In the genomic region with DNA sequence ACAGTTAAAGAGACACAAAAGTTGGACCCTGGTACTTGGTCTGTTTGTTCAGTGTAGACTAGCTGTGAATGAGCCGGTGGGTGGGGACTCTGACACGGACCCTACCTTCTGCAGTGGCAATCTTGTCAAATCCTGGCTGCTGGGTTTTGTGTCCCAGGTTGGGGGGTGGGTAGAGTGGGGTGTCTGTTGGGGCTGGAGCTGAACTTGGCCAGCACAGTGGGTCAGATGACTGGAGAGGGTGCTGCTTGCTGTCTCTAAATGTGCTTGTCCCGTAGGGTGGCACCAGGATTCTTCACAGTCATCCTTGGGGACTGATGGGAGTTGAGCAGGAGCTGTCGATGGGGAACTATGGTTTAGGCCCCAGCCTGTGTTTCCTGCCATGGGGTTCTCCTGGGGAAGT, we compare ENCODE assay signal across 11 mouse cellular contexts. TPM values are rescaled to one million over a fixed set of nuclear protein-coding genes. Genes with fewer than 3 reads are reported as not detected.
DNase-seq lines count a peak whose midpoint lies in the region; ATAC-seq and TF ChIP-seq lines count a peak whose summit lies in the region.
"Had no signal": no experiment of that assay in that cellular context is flagged by ENCODE, and none has a peak within 500 bp of the region (broad histone marks: within the 10 kb centered on the region; RNA-seq: fewer than 3 reads in every experiment).

No protein-coding gene starts in this region.

- no peak overlapping the region for H3K4me2 ChIP-seq in hindbrain, embryonic 16.5 days (ENCODE audit: low read length)
- H3K4me2 ChIP-seq in forebrain, embryonic 15.5 days (replicated peaks) = no peak overlapping the region
- H3K4me2 ChIP-seq in liver, embryonic 13.5 days = peak overlapping the region; percentile 79

- peaks cover 56% of the 10 kb centered on the region for H3K36me3 ChIP-seq in hindbrain, embryonic 10.5 days
- H3K36me3 ChIP-seq in hindbrain, embryonic 16.5 days (ENCODE audit: control insufficient read depth, insufficient read depth, low read length) = 0 out of 2 replicates have a peak, but pooled peaks cover 2% of the 10 kb centered on the region
- H3K36me3 ChIP-seq in MEL (ENCODE audit: control insufficient read depth in 1 of 2, insufficient read depth in 2 of 2, low read length in 2 of 2) = peaks cover 7 to 33% of the 10 kb centered on the region in 2 experiments; a peak in 3 of 4 replicates
- H3K36me3 ChIP-seq in forebrain, embryonic 15.5 days = no peaks in the 10 kb centered on the region
- H3K36me3 ChIP-seq in liver, embryonic 13.5 days = peaks cover 67% of the 10 kb centered on the region

- no peak for ATAC-seq in hindbrain, embryonic 16.5 days
- ATAC-seq in forebrain, embryonic 15.5 days (replicated peaks) = no peak
- ATAC-seq in liver, embryonic 13.5 days (ENCODE audit: low read depth) = no peak

- peaks cover 21% of the 10 kb centered on the region for H3K27me3 ChIP-seq in hindbrain, embryonic 10.5 days (ENCODE audit: insufficient read depth, poor library complexity, severe bottlenecking)
- H3K27me3 ChIP-seq in hindbrain, embryonic 16.5 days (replicated peaks; ENCODE audit: control insufficient read depth, insufficient read depth, low read length) = peaks cover 3% of the 10 kb centered on the region
- no peaks in the 10 kb centered on the region for H3K27me3 ChIP-seq in MEL (ENCODE audit: control insufficient read depth in 1 of 2, insufficient read depth in 2 of 2, low read length in 2 of 2)
- peaks cover 9% of the 10 kb centered on the region; the same call in 1 of the 2 replicates for H3K27me3 ChIP-seq in forebrain, embryonic 15.5 days
- H3K27me3 ChIP-seq in liver, embryonic 13.5 days = no peaks in the 10 kb centered on the region

- 78% methylated on average over 4 of the region's 4 CpGs for WGBS in hindbrain, embryonic 10.5 days
- 83% methylated on average over 4 of the region's 4 CpGs for WGBS in hindbrain, embryonic 16.5 days
- 72% methylated on average over 4 of the region's 4 CpGs for WGBS in forebrain, embryonic 15.5 days
- WGBS in liver, embryonic 13.5 days (ENCODE audit: insufficient replicate concordance) = 37% methylated on average over 4 of the region's 4 CpGs

- H3K4me3 ChIP-seq in hindbrain, embryonic 10.5 days = peak overlapping the region; percentile 86
- no peak overlapping the region for H3K4me3 ChIP-seq in hindbrain, embryonic 16.5 days (ENCODE audit: low read length)
- H3K4me3 ChIP-seq in MEL (ENCODE audit: control insufficient read depth in 1 of 2, insufficient read depth in 1 of 2, low read depth in 2 of 2, low read length in 2 of 2) = peak overlapping the region; percentile 82 to 99; a peak in 3 of 4 replicates
- peak overlapping the region; percentile 70; the same call in 1 of the 2 replicates for H3K4me3 ChIP-seq in forebrain, embryonic 15.5 days
- H3K4me3 ChIP-seq in liver, embryonic 13.5 days (replicated peaks) = peak overlapping the region; percentile 97
- no peak overlapping the region for H3K4me3 ChIP-seq in left cerebral cortex, adult 2 months

- peaks cover 60% of the 10 kb centered on the region for H3K79me2 ChIP-seq in MEL (ENCODE audit: control insufficient read depth, insufficient read depth, low read length, poor library complexity)

- peaks cover 89% of the 10 kb centered on the region for H3K4me1 ChIP-seq in hindbrain, embryonic 10.5 days (replicated peaks)
- H3K4me1 ChIP-seq in hindbrain, embryonic 16.5 days (ENCODE audit: control insufficient read depth, insufficient read depth, low read depth, low read length) = peaks cover 45% of the 10 kb centered on the region
- H3K4me1 ChIP-seq in MEL (ENCODE audit: control insufficient read depth in 1 of 2, insufficient read depth in 2 of 2, low read length in 2 of 2) = peaks cover 6 to 47% of the 10 kb centered on the region in 2 experiments
- H3K4me1 ChIP-seq in forebrain, embryonic 15.5 days = peaks cover 68% of the 10 kb centered on the region
- H3K4me1 ChIP-seq in liver, embryonic 13.5 days (replicated peaks) = peaks cover 86% of the 10 kb centered on the region

- TF ChIP-seq RAD21 in MEL (IDR thresholded peaks at IDR 0.05; ENCODE audit: low read depth, low read length) = no peak

- TF ChIP-seq CTCF in MEL (IDR thresholded peaks at IDR 0.05 in 2 of 3, conservative IDR thresholded peaks at IDR 0.05 in 1 of 3; ENCODE audit: control insufficient read depth in 1 of 3, insufficient read depth in 1 of 3, low read depth in 2 of 3, low read length in 3 of 3, poor library complexity in 1 of 3, severe bottlenecking in 1 of 3) = no peak
- no peak for TF ChIP-seq CTCF in left cerebral cortex, adult 2 months (IDR thresholded peaks at IDR 0.05)

- intact Hi-C loops in left cerebral cortex, adult 2 months (cut with DNase I) = loop anchor here (5.0 kb wide), 1 partner anchor 148 kb away; no protein-coding TSS in a partner anchor

- TF ChIP-seq EP300 in MEL (IDR thresholded peaks at IDR 0.05; ENCODE audit: low read depth in 1 of 2, low read length in 2 of 2) = no peak

- H3K9ac ChIP-seq in hindbrain, embryonic 16.5 days (ENCODE audit: low read depth, low read length) = no peak overlapping the region
- peak overlapping the region; percentile 80 for H3K9ac ChIP-seq in MEL (ENCODE audit: control insufficient read depth, low read depth, low read length, poor library complexity, severe bottlenecking)
- no peak overlapping the region for H3K9ac ChIP-seq in forebrain, embryonic 15.5 days (replicated peaks)
- peak overlapping the region; percentile 98 for H3K9ac ChIP-seq in liver, embryonic 13.5 days

- H3K9me3 ChIP-seq in hindbrain, embryonic 10.5 days = no peaks in the 10 kb centered on the region
- no peaks in the 10 kb centered on the region for H3K9me3 ChIP-seq in hindbrain, embryonic 16.5 days (ENCODE audit: control insufficient read depth, low read length)
- H3K9me3 ChIP-seq in MEL (replicated peaks; ENCODE audit: insufficient read depth, low read length) = no peaks in the 10 kb centered on the region
- H3K9me3 ChIP-seq in forebrain, embryonic 15.5 days = no peaks in the 10 kb centered on the region
- no peaks in the 10 kb centered on the region for H3K9me3 ChIP-seq in liver, embryonic 13.5 days (replicated peaks)

- peak overlapping the region; percentile 45; the same call in 1 of the 2 replicates for H3K27ac ChIP-seq in hindbrain, embryonic 10.5 days
- no peak overlapping the region for H3K27ac ChIP-seq in hindbrain, embryonic 16.5 days (ENCODE audit: low read depth, low read length)
- no peak overlapping the region for H3K27ac ChIP-seq in MEL (ENCODE audit: control insufficient read depth, low read depth, low read length)
- no peak overlapping the region for H3K27ac ChIP-seq in forebrain, embryonic 15.5 days (replicated peaks)
- H3K27ac ChIP-seq in liver, embryonic 13.5 days = peak overlapping the region; percentile 100
- H3K27ac ChIP-seq in left cerebral cortex, adult 2 months = no peak overlapping the region

- no peak for DNase-seq in hindbrain, embryonic 10.5 days (ENCODE audit: low spot score)
- no peak for DNase-seq in MEL (ENCODE audit: low read depth, low spot score)
- DNase-seq in liver, embryonic 13.5 days = no peak
- no peak for DNase-seq in natural killer cell, adult 2 months (ENCODE audit: low spot score in 2 of 2)
- no peak for DNase-seq in left cerebral cortex, adult 2 months (ENCODE audit: extremely low spot score in 1 of 2, low spot score in 2 of 2)
- DNase-seq in right cerebral cortex, postnatal 14 days = no peak
- DNase-seq: adrenal gland, postnatal 14 days; kidney, adult 18-20 months; lung, adult 18-20 months had no signal

- no peak for TF ChIP-seq POLR2A in MEL (IDR thresholded peaks at IDR 0.05; ENCODE audit: control insufficient read depth in 1 of 2, insufficient read depth in 1 of 2, low read depth in 1 of 2, low read length in 2 of 2, poor library complexity in 1 of 2)

TF ChIP-seq in MEL, 35 proteins besides CTCF, POLR2A, EP300 and RAD21 (continues in another document):
- no peak for TF ChIP-seq GATA1 (IDR thresholded peaks at IDR 0.05; ENCODE audit: low read depth, low read length)
- TF ChIP-seq CHD2 (IDR thresholded peaks at IDR 0.05; ENCODE audit: low read length) = no peak
- TF ChIP-seq JUND (IDR thresholded peaks at IDR 0.05; ENCODE audit: low read depth, low read length) = no peak
- TF ChIP-seq MAFK (IDR thresholded peaks at IDR 0.05; ENCODE audit: borderline replicate concordance, low read depth, low read length) = no peak
- no peak for TF ChIP-seq ZNF384 (IDR thresholded peaks at IDR 0.05; ENCODE audit: low read depth, low read length)

RNA-seq across cellular contexts. Expression of gene Rbm38, which starts 3.7 kb away (rescaled TPM):
- polyA plus RNA-seq in hindbrain, embryonic 10.5 days (2016; fragmentation: Nextera tagmentation; extraction: Ambion mirVana) = 92.3 and 95.9 TPM in 2 replicates
- polyA plus RNA-seq in hindbrain, embryonic 16.5 days (2015; fragmentation: Nextera tagmentation; extraction: Ambion mirVana) = 10.0 and 15.4 TPM in 2 replicates
- 37.0 and 39.0 TPM in 2 replicates for total RNA-seq in MEL (2012; rRNA removed)
- 100 to 1,000 TPM in 1 of 2 experiments, not detected in 1; 207 TPM for polyA plus RNA-seq in MEL (2012; ENCODE audit: insufficient read depth in 1 of 2, insufficient read length in 2 of 2, low read depth in 1 of 2, low replicate concordance in 2 of 2, missing spikeins in 1 of 2)
- 24.0 and 27.4 TPM in 2 replicates for polyA plus RNA-seq in forebrain, embryonic 15.5 days (2015; fragmentation: Nextera tagmentation; extraction: Ambion mirVana)
- 260 and 311 TPM in 2 replicates for polyA plus RNA-seq in liver, embryonic 13.5 days (2015; fragmentation: Nextera tagmentation; extraction: Ambion mirVana)
- 1 to 10 TPM; 3.5 to 4.7 TPM for total RNA-seq in left cerebral cortex, adult 2 months (2021)

RNA-seq across cellular contexts. Expression of gene Rae1, which starts 24.0 kb away (rescaled TPM):
- 158 and 162 TPM in 2 replicates for polyA plus RNA-seq in hindbrain, embryonic 10.5 days (2016; fragmentation: Nextera tagmentation; extraction: Ambion mirVana)
- polyA plus RNA-seq in hindbrain, embryonic 16.5 days (2015; fragmentation: Nextera tagmentation; extraction: Ambion mirVana) = 106 and 116 TPM in 2 replicates
- 139 and 156 TPM in 2 replicates for total RNA-seq in MEL (2012; rRNA removed)
- polyA plus RNA-seq in MEL (2012; ENCODE audit: insufficient read depth in 1 of 2, insufficient read length in 2 of 2, low read depth in 1 of 2, low replicate concordance in 2 of 2, missing spikeins in 1 of 2) = 100 to 1,000 TPM in 1 of 2 experiments, not detected in 1; 172 TPM
- polyA plus RNA-seq in forebrain, embryonic 15.5 days (2015; fragmentation: Nextera tagmentation; extraction: Ambion mirVana) = 162 and 163 TPM in 2 replicates
- polyA plus RNA-seq in liver, embryonic 13.5 days (2015; fragmentation: Nextera tagmentation; extraction: Ambion mirVana) = 94.5 and 96.8 TPM in 2 replicates
- total RNA-seq in left cerebral cortex, adult 2 months (2021) = 10 to 100 TPM; 55.8 to 61.1 TPM

RNA-seq across cellular contexts. Expression of gene Spo11, which starts 46.5 kb away (rescaled TPM):
- polyA plus RNA-seq in hindbrain, embryonic 10.5 days (2016; fragmentation: Nextera tagmentation; extraction: Ambion mirVana) = 0.47 and 0.49 TPM in 2 replicates
- 1.2 and 1.8 TPM in 2 replicates for polyA plus RNA-seq in hindbrain, embryonic 16.5 days (2015; fragmentation: Nextera tagmentation; extraction: Ambion mirVana)
- not detected in 2 replicates for total RNA-seq in MEL (2012; rRNA removed)
- polyA plus RNA-seq in MEL (2012; ENCODE audit: insufficient read depth in 1 of 2, insufficient read length in 2 of 2, low read depth in 1 of 2, low replicate concordance in 2 of 2, missing spikeins in 1 of 2) = not detected
- 0.46 and 0.97 TPM in 2 replicates for polyA plus RNA-seq in forebrain, embryonic 15.5 days (2015; fragmentation: Nextera tagmentation; extraction: Ambion mirVana)
- 0.08 TPM in 1 of 2 replicates, not detected in the other for polyA plus RNA-seq in liver, embryonic 13.5 days (2015; fragmentation: Nextera tagmentation; extraction: Ambion mirVana)
- under 1 TPM; 0.30 to 0.86 TPM for total RNA-seq in left cerebral cortex, adult 2 months (2021)
- total RNA-seq: adrenal gland, postnatal 14 days had no signal

Comparison
In these comparisons a context has a peak if more than half of its experiments do, and no peak if none do; other contexts are left out.
1. H3K27ac ChIP-seq: peak in hindbrain, embryonic 10.5 days (single experiment) and liver, embryonic 13.5 days (single experiment); none in hindbrain, embryonic 16.5 days (single experiment), MEL (single experiment), forebrain, embryonic 15.5 days (single experiment) and left cerebral cortex, adult 2 months (single experiment).
2. H3K4me3 ChIP-seq: peak in hindbrain, embryonic 10.5 days (single experiment), MEL (2 of 2), forebrain, embryonic 15.5 days (single experiment) and liver, embryonic 13.5 days (single experiment); none in hindbrain, embryonic 16.5 days (single experiment) and left cerebral cortex, adult 2 months (single experiment).
3. H3K9ac ChIP-seq: peak in MEL (single experiment) and liver, embryonic 13.5 days (single experiment); none in hindbrain, embryonic 16.5 days (single experiment) and forebrain, embryonic 15.5 days (single experiment).